Mouse (Mus musculus): ENCODE data around the gene Med11.
"Not testable (repeated sequence)": the region's sequence is repeated elsewhere in the genome, so short reads cannot be mapped to it uniquely, and the experiment has no call there.

GRCm38 (mm10) chr11:70473291-70473690 is 21.6 kb downstream of the Med11 start:
- not testable (repeated sequence) for TF ChIP-seq POLR2A (IDR thresholded peaks at IDR 0.05; ENCODE audit: insufficient read length, low read depth); TCF12 (IDR thresholded peaks at IDR 0.05; ENCODE audit: insufficient read depth, poor library complexity, severe bottlenecking); USF1 (IDR thresholded peaks at IDR 0.05; ENCODE audit: low read depth)
